Mouse (Mus musculus) ES-Bruce4 (cell line): ENCODE measurements around the gene Plcb3.
"Not testable (repeated sequence)": the region's sequence is repeated elsewhere in the genome, so short reads cannot be mapped to it uniquely, and the experiment has no call there.

Source experiments
- CTCF ChIP-seq: IDR thresholded peaks from one replicate; pipeline ENCODE4 v1.8.1; 2011; ENCODE audit warnings: low read depth, low read length
- POLR2A ChIP-seq: IDR thresholded peaks from one replicate; pipeline ENCODE4 v1.8.1; 2011; ENCODE audit warnings: low read length; ENCODE audit not compliant: insufficient read depth

- not testable (repeated sequence) for TF ChIP-seq CTCF, POLR2A
Measured at GRCm38 (mm10) chr19:6910306-6910705, 66.0 kb downstream of the Plcb3 start.
